Mouse (Mus musculus): ENCODE results near the gene Galc. TPM values are rescaled to one million over a fixed set of nuclear protein-coding genes. Genes with fewer than 3 reads are reported as not detected.

Gene Galc
- polyA plus RNA-seq, 1 experiment, result 21.8 TPM

DNA sequence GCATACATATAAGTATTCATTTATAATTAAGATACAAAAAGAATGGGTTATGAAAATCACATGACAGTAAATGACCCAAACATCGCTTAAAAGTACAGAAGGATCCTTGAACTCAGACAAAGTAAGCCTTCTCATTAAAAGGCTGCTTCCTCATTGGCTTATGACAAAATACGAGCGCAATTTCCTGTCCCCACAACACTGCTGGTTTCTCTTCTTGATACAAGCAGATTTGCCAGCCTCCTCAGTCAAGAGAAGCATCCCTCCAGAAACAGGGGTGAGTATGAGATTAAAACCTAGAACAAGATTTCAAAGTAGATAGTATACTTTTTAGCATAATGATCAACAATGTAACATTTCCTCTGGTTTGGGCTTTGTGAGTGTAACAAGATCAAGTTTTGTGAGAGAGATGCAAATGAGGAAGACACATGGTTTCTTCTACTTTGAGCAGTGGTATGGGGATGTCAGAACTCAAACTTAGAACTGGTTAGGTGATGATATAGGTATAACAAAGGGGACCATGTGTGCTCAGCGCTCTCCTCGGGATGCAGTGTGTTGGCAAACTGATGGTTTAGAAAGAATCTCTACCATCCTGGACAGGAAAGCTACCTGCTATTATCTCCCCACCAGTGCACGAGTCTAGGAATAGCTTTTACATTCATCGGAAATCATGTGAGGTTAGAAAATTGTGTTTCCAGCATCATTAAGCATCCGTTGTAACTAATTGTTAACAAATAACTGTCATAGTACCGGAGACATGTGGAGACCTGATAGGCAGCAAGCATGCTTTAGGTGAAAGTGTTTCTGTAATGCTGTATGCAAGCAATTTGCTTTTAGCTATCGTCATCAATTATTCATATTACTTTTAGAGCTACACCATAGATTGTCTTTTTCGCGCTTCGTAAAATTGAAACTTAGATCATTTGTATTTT, 9.4 kb upstream of the Galc start, which contains the start of gene Gpr65:
Gene Gpr65 (plus strand): TSS at position 195 of the 929 bp plus-strand sequence.
- 94% methylated on average over 13 of the region's 13 CpGs for WGBS
- Histone ChIP-seq H3K4me1 (ENCODE audit: control insufficient read depth, insufficient read depth, low read length) (no peaks in the 10 kb centered on the region), H3K27ac (ENCODE audit: insufficient read depth, low read length) (no peak within 1 kb of the TSS), H3K4me3 (replicated peaks; ENCODE audit: insufficient read depth, low read depth, low read length) (no peak within 1 kb of the TSS), H3K27me3 (ENCODE audit: control insufficient read depth, insufficient read depth, low read length) (no peaks in the 10 kb centered on the region)
- DNase-seq, result no peak
- TF ChIP-seq CTCF (IDR thresholded peaks at IDR 0.05; ENCODE audit: borderline replicate concordance, insufficient read depth, low read depth, low read length) (no peak), POLR2A (IDR thresholded peaks at IDR 0.05; ENCODE audit: borderline replicate concordance, insufficient read depth, low read length) (no peak)

DNA sequence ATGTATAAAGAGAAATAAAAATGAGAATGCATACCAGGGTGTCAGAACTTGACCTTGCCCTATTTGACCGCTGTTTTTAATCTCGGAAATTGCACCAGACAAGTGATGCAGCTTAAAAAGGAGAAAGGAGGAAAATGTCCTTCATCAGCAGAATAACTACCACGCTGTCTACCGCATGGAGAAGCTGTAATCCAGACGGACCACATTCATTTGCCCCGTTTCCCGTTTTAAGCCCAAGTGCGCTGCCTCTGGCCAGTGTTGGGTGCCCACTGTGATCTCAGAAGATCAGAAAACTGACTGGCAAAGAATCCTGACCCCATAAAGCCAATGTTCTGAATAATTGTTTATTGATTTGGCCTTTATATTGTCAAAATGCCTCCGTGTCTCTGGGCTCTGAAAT, 6.4 kb upstream of the Galc start:
- Histone ChIP-seq H3K27me3 (ENCODE audit: control insufficient read depth, insufficient read depth, low read length) (no peaks in the 10 kb centered on the region), H3K27ac (ENCODE audit: insufficient read depth, low read length) (no peak overlapping the region), H3K4me3 (replicated peaks; ENCODE audit: insufficient read depth, low read depth, low read length) (no peak overlapping the region), H3K4me1 (ENCODE audit: control insufficient read depth, insufficient read depth, low read length) (no peaks in the 10 kb centered on the region)
- TF ChIP-seq POLR2A (IDR thresholded peaks at IDR 0.05; ENCODE audit: borderline replicate concordance, insufficient read depth, low read length) (no peak), CTCF (IDR thresholded peaks at IDR 0.05; ENCODE audit: borderline replicate concordance, insufficient read depth, low read depth, low read length) (no peak)
- 86% methylated on average over 9 of the region's 9 CpGs for WGBS
- no peak for DNase-seq

DNA sequence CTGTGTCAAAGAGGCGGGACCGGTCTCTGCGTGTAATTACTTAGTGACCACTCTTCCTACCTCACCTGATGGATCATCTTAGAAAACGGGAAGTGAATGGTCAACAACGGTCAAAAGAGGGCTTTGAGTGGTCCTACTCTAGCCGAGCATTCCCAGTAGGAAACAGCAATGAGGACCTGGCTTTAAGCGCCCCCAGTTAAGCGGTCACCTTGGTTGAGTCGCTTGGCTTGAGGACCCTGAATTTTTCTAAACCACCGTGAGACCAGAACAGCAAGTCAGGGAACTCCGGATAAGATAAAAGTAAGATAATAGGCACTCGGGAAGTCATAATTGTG, 226 bp upstream of the Galc start:
- Histone ChIP-seq H3K4me1 (ENCODE audit: control insufficient read depth, insufficient read depth, low read length) (no peaks in the 10 kb centered on the region; the same call in 1 of the 2 replicates), H3K27me3 (ENCODE audit: control insufficient read depth, insufficient read depth, low read length) (no peaks in the 10 kb centered on the region), H3K27ac (ENCODE audit: insufficient read depth, low read length) (peak overlapping the region; percentile 50), H3K4me3 (replicated peaks; ENCODE audit: insufficient read depth, low read depth, low read length) (peak overlapping the region; percentile 62)
- TF ChIP-seq CTCF (IDR thresholded peaks at IDR 0.05; ENCODE audit: borderline replicate concordance, insufficient read depth, low read depth, low read length) (no peak), POLR2A (IDR thresholded peaks at IDR 0.05; ENCODE audit: borderline replicate concordance, insufficient read depth, low read length) (no peak)
- DNase-seq, result no peak
- 1% methylated on average over 12 of the region's 12 CpGs for WGBS

DNA sequence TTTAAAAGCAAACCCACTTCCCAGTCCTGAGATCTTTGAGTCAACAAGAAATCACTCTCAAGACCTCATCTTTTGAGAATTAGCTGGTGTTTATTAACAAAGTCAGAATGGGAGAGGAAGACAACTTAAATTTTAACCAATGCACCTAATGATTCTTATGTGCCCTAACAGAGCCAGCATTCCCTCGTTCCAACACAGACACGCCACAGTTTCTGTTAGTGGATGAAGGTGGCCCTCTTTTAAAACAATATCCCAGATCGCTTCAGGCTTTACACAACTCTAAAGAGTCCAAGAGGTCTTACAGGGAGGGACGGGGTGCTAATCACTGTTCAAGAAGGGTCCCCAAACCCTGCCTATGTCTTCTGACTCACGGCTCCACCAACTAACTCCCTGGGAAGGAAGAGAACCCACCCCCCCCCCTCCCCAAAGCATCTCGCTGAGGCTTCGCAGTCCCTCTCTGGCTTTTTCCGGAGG, 851 bp downstream of the Galc start:
- under 1% methylated on average over 8 of the region's 8 CpGs for WGBS
- no peaks in the 10 kb centered on the region; the same call in 1 of the 2 replicates for H3K4me1 ChIP-seq (ENCODE audit: control insufficient read depth, insufficient read depth, low read length)
- peak overlapping the region; percentile 63 for H3K27ac ChIP-seq (ENCODE audit: insufficient read depth, low read length)
- TF ChIP-seq POLR2A (IDR thresholded peaks at IDR 0.05; ENCODE audit: borderline replicate concordance, insufficient read depth, low read length) (no peak), CTCF (IDR thresholded peaks at IDR 0.05; ENCODE audit: borderline replicate concordance, insufficient read depth, low read depth, low read length) (no peak)
- no peaks in the 10 kb centered on the region for H3K27me3 ChIP-seq (ENCODE audit: control insufficient read depth, insufficient read depth, low read length)
- no peak for DNase-seq
- peak overlapping the region; percentile 62 for H3K4me3 ChIP-seq (replicated peaks; ENCODE audit: insufficient read depth, low read depth, low read length)

DNA sequence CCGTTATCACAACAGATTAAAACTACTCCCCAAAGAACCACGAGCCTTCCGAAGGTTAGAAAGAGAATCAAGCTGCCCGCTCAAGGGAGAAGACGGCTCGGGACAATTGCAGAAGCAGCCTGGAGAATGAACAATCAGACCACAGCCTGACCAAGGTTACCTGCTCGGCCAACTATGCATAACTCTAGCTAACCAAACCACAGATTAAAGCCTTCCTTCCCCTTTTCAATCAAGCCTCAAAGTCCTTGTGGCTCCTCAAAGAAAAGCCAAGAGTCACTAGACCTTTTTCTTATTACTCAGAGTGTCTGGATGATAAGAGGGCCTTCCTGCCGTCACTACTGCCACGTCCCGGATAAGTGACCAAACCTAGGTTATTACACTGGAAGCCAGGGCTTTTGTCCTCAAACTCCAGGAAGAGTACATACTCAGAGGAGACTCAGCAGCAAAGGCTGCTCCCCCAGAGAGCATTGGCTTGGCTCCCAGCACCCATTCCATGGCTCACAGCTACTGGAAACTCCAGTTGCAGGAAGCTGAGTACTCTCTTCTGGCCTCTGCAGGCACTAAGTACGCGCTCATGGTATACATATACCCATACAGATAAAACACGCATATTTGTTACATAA, 3.8 kb downstream of the Galc start:
- Histone ChIP-seq H3K4me1 (ENCODE audit: control insufficient read depth, insufficient read depth, low read length) (no peaks in the 10 kb centered on the region; the same call in 1 of the 2 replicates), H3K4me3 (replicated peaks; ENCODE audit: insufficient read depth, low read depth, low read length) (no peak overlapping the region), H3K27me3 (ENCODE audit: control insufficient read depth, insufficient read depth, low read length) (no peaks in the 10 kb centered on the region), H3K27ac (ENCODE audit: insufficient read depth, low read length) (no peak overlapping the region)
- TF ChIP-seq POLR2A (IDR thresholded peaks at IDR 0.05; ENCODE audit: borderline replicate concordance, insufficient read depth, low read length) (no peak), CTCF (IDR thresholded peaks at IDR 0.05; ENCODE audit: borderline replicate concordance, insufficient read depth, low read depth, low read length) (no peak)
- DNase-seq, result no peak
- WGBS, result 90% methylated on average over 13 of the region's 13 CpGs

DNA sequence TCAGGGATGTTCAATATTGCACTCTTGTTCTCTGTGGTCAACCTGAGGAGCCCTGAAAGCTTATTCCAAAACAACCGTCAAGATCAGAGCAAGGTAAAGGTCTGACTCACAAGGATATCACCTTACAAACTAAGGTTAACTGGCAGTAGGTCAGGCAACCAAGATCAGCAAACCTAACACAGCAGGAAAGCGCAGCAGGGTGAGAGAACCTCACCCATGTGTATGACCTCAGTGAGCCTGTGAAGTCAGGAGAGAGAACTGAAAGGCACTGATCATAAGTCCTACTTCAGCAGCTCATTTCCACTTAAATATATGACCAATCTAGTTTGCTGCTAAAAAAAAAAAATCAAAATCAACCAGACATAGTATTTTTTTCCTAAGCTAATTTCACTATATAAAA, 6.8 kb downstream of the Galc start:
- no peak overlapping the region for H3K27ac ChIP-seq (ENCODE audit: insufficient read depth, low read length)
- no peaks in the 10 kb centered on the region; the same call in 1 of the 2 replicates for H3K4me1 ChIP-seq (ENCODE audit: control insufficient read depth, insufficient read depth, low read length)
- no peak overlapping the region for H3K4me3 ChIP-seq (replicated peaks; ENCODE audit: insufficient read depth, low read depth, low read length)
- no peak for DNase-seq
- WGBS, result 88% methylated on average over 2 of the region's 2 CpGs
- H3K27me3 ChIP-seq (ENCODE audit: control insufficient read depth, insufficient read depth, low read length), result no peaks in the 10 kb centered on the region
- no peak for TF ChIP-seq POLR2A (IDR thresholded peaks at IDR 0.05; ENCODE audit: borderline replicate concordance, insufficient read depth, low read length)
- no peak for TF ChIP-seq CTCF (IDR thresholded peaks at IDR 0.05; ENCODE audit: borderline replicate concordance, insufficient read depth, low read depth, low read length)

DNA sequence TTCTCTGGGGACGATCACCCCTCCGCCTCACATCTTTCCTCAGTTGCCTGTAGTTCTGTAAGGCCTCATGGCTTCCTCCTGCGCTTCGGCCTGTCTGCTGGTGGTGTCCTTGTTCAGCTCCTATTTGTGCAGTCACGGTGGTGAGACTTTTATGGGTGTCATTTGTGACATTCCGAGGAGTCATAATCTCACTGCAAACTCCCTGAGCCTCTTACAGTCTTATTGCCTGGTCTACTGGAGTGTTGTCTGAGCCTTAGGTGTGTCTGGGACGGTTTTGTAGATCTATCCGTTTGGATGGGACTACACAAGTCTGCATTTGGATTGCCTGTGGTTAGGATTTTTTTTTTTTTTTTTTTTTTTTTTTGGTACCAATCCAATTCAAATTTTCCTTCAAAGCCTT, 8.9 kb downstream of the Galc start:
- no peaks in the 10 kb centered on the region for H3K27me3 ChIP-seq (ENCODE audit: control insufficient read depth, insufficient read depth, low read length)
- no peak for TF ChIP-seq POLR2A (IDR thresholded peaks at IDR 0.05; ENCODE audit: borderline replicate concordance, insufficient read depth, low read length)
- 88% methylated on average over 8 of the region's 8 CpGs for WGBS
- no peak overlapping the region for H3K4me3 ChIP-seq (replicated peaks; ENCODE audit: insufficient read depth, low read depth, low read length)
- H3K27ac ChIP-seq (ENCODE audit: insufficient read depth, low read length), result no peak overlapping the region
- no peaks in the 10 kb centered on the region for H3K4me1 ChIP-seq (ENCODE audit: control insufficient read depth, insufficient read depth, low read length)
- DNase-seq, result no peak

DNA sequence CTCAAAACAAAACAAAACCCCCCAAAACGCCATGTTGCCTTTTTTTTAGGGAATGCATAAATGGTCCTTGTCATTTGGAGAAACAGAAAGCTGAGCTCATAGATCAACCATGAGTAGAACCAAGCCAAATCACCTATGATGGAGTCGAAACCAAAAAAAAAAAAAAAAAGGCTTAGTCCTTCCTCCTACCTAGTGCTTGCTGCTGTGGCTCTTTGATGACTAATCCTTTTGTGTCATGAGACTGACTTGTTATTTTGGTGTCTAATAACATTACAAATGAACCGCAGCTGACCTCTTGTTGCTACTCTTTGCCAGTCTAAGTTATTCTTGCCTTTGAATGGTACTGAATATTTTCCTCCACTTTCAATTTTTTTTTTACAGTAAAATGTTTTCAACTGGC, 9.6 kb downstream of the Galc start:
- Histone ChIP-seq H3K27ac (ENCODE audit: insufficient read depth, low read length) (no peak overlapping the region), H3K27me3 (ENCODE audit: control insufficient read depth, insufficient read depth, low read length) (no peaks in the 10 kb centered on the region), H3K4me3 (replicated peaks; ENCODE audit: insufficient read depth, low read depth, low read length) (no peak overlapping the region), H3K4me1 (ENCODE audit: control insufficient read depth, insufficient read depth, low read length) (no peaks in the 10 kb centered on the region)
- WGBS, result 79% methylated on average over 3 of the region's 3 CpGs
- no peak for TF ChIP-seq CTCF (IDR thresholded peaks at IDR 0.05; ENCODE audit: borderline replicate concordance, insufficient read depth, low read depth, low read length)
- no peak for TF ChIP-seq POLR2A (IDR thresholded peaks at IDR 0.05; ENCODE audit: borderline replicate concordance, insufficient read depth, low read length)
- DNase-seq, result no peak

All from cerebellum, adult 2 months (tissue).